Mouse (Mus musculus): ENCODE data around the gene Fah. TPM values are rescaled to one million over a fixed set of nuclear protein-coding genes. Genes with fewer than 3 reads are reported as not detected.

Fah gene
- polyA plus RNA-seq, 1 experiment from 2014 or later: 17.7 TPM

GRCm38 (mm10) chr7:84544946-84545345, 61.6 kb downstream of the Fah start:
- Histone ChIP-seq H3K36me3 (ENCODE audit: insufficient read depth, low read length) (no peaks in the 10 kb centered on the region), H3K9ac (replicated peaks; ENCODE audit: low read length) (no peak overlapping the region), H3K4me1 (ENCODE audit: insufficient read depth, low read length) (0 out of 2 replicates have a peak, but pooled peaks cover 4% of the 10 kb centered on the region), H3K27ac (ENCODE audit: low read length) (no peak overlapping the region), H3K9me3 (ENCODE audit: low read length) (no peaks in the 10 kb centered on the region), H3K4me2 (replicated peaks; ENCODE audit: low read depth, low read length) (no peak overlapping the region), H3K27me3 (ENCODE audit: insufficient read depth, low read length) (no peaks in the 10 kb centered on the region), H3K4me3 (ENCODE audit: low read length) (no peak overlapping the region)
- 82% methylated on average over 4 of the region's 4 CpGs for WGBS
- ATAC-seq (ENCODE audit: low FRiP score, low TSS enrichment): no peak

Other genes with a start within 250 kb of the Fah start
- gene Arnt2, start 196.5 kb downstream of the Fah start, polyA plus RNA-seq (2015; fragmentation: Nextera tagmentation; extraction: Ambion mirVana): 10.8 and 10.9 TPM in 2 replicates
- gene Gm2115, start 77.8 kb downstream of the Fah start, polyA plus RNA-seq (2015; fragmentation: Nextera tagmentation; extraction: Ambion mirVana): 0.22 and 0.31 TPM in 2 replicates
- 181 and 189 TPM in 2 replicates for gene Zfand6, start 83.2 kb upstream of the Fah start, polyA plus RNA-seq (2015; fragmentation: Nextera tagmentation; extraction: Ambion mirVana)
- gene Olfr291, start 246.8 kb upstream of the Fah start, polyA plus RNA-seq (2015; fragmentation: Nextera tagmentation; extraction: Ambion mirVana): not detected in 2 replicates

Data from kidney, embryonic 16.5 days (tissue).